Mouse (Mus musculus) urinary bladder, adult 2 months (tissue): ENCODE data around the gene Tbcc. TPM values are rescaled to one million over a fixed set of nuclear protein-coding genes. Genes with fewer than 3 reads are reported as not detected.

ENCODE experiments used
- DNase-seq: peaks from one replicate; pipeline ENCODE4 v3.0.0; 2022; ENCODE audit warnings: low spot score
- polyA plus RNA-seq: library from polyadenylated mRNA; depleted of rRNA; stranded (reverse); fragments of >200 nt; gene quantifications from 2 replicates; pipeline ENCODE4 v1.2.3, GENCODE M21; 2012; rRNA removed

The Tbcc gene
- polyA plus RNA-seq, 1 experiment = 21.5 TPM

DNA sequence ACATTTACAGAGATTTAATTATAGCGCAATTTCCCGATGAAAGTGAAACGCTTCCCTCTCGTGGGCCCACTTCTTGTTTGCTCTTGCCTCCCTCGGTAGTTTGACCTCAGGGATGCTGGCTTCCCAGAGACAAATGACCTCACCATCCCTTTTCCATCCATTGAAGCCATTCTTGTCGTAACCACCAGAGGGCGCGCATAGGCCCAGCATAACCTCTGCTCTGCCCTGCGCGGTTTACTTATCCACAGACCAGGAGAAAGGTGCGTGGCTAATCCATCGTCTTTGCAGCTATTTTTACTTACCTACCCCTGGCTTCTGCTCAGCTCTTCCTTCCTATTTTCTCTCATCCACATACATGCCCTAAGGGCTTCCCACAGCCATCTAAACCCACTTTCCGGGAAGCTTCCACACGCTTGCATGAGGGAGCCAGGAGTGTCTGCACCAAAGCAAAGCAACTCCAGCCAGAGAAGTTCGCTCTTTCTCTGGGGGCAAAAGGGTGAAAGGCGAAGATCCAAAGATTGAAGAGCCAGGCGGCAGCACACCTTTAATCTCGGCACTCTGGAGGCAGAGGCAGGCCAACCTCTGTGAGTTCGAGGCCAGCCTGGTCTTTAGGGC, 13.5 kb downstream of the Tbcc start:
- no peak for DNase-seq

DNA sequence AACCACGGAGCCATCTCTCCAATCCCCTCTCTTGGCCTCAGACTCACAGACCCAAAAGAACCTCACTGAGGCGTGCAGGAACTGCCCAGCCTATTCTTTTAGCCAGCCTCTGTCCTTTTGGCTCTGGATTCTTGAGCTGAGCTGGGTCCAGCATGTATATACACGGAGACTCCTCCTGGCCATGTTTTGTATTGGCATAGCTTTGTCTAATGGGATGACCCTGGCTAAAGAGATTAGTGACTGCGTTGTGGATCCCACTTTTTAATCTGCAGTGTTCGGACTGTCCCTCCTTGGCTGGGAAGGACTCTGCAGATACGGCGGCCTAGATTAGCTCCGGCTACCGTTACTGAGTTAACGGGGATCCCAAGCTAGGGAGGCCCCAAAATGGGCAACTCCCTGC, 19.7 kb downstream of the Tbcc start, which contains the start of gene Prph2:
Gene Prph2, plus strand, starts transcription at position 274 of the 400 bp plus-strand sequence.
- no peak for DNase-seq

DNA sequence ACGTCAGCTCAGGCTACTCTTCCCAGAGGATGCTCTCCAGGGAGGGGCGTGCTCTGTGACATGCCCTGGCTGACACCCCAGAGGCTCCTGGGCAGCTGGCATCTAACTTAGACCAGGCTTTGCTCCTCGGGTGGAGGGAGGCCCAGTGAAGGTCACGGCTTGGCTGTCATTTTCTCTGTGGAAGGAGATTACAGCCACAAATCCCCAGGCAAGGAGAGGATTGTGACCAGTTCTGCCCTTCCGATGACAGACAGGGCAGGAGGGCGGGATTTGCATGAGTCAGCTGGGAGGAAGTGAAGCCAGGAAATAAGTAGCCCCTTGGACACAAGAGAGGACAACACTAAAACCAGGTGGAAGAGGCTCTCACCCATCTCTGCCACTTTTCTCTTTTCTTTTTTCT, 21.8 kb downstream of the Tbcc start:
- no peak for DNase-seq

DNA sequence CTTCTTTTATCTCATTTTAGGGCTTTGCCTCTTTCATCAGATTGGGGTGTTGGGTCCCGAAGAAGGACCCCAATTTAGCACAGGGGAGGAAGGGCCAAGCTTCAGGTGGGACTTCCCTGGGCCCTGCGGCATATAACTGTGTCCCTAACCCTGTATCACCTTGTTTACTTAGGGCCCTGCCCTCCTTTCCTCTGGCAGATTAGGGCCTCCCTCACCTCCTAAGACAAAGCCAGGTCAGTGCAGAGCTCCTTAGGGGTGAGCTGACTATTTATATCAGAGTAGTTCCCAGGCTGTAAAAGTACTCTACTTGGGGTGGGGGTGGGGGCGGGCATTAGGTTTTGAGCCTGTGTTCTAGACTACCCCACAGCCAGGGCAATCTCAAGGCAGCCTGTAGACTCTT, 24.6 kb downstream of the Tbcc start:
- DNase-seq = no peak

DNA sequence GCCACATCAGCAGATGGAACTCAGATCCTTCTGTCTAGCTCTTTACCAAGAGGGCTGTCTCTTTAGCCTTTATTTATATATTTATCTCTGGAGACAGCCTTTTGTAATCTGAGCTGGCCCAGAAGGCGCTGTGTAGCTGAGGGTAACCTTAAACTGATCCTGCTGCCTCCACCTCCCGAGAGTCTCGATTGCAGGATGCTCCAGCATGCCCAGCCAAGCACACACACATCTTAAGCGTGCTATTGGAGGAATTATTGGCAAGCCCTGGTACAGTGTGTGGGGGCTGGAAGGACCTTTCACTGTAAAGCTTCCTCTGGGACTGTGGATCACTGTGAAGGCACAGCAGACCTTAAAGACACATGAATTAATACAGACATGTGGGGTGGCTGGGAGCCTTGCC, 28.5 kb downstream of the Tbcc start:
- no peak for DNase-seq

DNA sequence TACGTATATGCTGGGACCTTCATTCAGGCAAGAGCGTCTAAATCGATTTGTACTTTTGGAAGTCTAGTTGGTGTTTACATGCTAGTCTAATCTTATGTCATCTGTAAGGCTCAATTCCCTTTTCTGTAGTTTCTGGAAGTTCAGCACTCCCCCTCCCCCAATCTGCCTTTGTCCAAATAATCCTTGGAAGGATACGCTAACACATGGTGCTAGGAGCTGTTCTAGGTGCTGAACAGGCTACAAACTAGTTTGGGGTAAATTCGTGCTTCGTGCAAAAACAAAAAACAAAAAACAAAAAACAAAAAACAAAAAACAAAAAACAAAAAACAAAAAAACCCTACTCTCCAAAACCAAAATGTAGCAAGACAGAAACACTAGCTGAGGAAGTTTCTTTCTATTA, 30.4 kb downstream of the Tbcc start:
- no peak for DNase-seq

DNA sequence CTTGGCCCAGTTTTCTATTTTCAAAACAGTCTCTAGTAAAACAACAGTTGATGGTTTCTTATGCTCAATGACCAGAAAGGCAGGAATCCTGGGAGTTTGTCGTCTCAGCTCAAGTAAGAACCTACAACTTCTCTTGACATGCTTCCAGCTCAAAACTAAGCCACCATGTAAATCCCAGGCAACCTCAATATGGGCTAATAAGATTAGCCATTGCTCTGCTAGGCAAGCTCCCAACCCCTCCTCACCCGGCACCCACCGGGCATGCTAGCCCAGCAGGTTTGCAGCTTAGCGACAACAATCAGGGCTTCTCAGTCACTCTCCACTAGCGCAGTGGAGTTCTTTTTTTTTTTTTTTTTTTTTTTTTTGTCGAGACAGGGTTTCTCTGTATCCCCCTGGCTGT, 35.7 kb downstream of the Tbcc start:
- DNase-seq = no peak

DNA sequence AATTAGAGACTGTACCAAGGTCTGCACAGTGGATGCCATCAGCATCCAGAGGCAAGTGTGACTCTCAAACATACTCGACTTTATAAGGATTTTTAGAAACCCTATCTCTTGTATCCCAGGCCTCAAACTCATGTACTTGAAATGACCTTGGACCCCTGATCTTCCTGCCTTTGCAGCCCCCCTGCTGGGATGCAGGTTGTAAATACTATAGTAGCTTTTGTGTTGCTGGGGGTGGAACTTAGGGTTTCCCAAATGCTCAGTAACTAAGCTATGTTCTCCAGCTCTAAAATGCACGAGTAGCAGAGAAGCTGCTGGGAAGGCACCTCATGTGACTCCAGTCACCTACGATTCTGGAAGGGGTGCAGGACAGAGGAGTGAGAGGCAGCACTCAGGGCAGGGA, 36.5 kb downstream of the Tbcc start:
- no peak for DNase-seq

DNA sequence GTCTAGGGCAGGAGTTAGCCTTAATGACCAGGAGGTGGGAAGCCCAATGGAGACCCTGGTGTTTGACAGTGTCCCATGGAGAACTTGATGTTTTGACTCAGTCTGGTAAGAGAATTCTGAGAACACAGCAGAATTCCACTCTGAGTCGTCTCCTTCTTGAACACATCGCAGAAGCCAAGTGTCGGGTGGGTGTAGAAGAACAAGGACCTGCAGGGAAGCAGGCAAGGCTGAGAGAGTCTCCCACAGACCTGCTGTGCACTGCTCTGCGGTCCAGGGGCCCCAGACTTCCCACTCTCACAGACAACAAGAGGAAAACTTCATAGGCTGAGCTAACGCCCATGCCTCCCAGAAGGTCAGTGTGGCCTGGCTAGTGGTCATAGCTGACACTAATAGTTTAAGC, 37.3 kb downstream of the Tbcc start:
- no peak for DNase-seq

DNA sequence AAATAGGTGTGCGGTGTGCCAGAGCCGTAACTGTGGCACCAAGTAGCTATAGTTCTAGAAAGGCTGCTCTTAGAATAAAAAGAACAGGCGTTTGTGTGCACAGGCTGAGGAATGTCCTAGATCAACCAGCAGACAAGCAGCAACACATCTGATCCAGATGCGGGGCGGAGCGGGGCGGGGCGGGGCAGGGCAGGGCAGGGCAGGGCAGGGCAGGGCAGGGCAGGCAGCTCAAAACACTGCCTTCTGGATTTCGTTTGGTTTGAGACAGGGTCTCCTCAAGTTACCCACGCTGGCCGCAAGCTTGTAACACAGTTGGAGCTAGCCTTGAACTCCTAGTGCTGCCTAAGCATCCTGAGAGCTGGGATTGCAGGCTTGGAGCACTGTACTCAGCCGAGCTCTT, 38.8 kb downstream of the Tbcc start:
- DNase-seq = no peak

DNA sequence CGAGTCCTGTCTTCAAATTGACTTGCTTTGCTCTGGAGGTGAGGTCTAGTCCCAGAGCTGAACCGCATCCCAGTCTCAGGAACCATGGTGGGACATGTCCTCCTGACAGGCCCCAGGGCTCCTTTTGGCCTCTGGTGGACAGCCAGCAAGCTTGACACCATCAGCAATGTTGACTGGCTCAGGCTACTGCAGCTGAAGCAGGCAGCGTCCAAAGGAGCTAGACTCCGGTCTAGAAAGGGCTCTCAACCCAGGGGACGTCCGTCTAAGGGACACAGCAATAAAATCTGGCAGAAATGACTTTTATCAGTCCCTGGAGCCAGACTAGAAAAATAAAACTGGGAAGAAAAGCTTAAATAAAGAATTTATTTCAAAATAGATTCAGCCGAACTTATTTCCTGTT, 39.4 kb downstream of the Tbcc start:
- DNase-seq = no peak

DNA sequence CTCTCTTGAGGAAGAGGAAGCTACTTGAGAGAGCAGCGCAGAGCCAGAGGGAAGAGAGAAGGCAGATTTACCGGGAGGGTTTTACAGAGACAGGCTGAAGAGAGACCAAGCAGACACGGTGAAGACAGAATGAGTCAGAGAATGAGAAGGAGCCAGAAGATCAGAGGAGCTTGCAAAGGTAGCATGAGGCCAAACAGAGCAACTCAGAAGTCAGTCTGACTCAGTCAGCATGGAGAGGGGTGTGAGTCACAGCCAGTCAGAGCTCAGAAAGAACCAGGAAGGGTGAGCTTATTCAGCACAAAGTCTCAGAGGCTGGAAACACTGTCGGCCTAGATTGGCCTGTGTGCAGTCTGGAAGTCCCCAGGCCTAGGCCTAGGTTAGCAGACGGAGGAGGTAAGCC, 42.5 kb downstream of the Tbcc start:
- no peak for DNase-seq

DNA sequence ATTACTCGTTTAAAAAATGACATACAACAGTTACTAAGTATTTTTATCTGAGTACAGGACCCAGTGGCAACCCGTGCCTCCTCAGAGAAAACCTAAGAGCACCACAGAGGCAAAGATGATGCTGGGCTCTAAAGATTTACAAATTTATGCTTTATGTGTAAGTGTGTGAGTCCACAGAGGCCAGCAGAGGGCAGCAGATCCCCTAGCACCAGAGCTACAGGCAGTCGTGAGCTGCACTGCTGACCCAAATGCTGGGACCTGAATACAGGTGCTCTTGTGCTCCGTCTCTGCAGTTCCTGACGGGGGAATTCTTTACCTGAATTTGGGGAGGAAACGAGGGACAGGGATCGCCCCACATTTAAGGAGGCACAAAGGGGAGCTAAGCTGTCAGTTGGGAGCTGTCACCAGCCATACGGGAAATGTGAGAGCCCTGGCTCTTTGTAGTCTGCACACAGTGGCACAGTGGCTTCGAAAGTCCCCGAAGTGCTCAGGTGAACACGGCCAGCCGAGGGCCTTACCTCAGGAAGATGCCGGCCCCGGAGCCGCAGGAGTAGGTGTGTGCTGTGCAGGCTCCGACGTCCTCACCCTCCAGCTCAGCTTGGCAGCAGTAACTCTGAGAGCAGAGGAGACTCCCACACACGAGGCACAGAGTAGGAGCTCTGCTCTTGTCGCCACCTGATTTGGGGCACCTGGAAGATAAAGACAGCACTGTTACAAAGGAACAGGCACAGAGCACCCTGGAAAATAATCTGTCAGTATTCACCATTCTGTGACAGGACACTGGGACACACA, 43.3 kb downstream of the Tbcc start:
- DNase-seq = no peak

DNA sequence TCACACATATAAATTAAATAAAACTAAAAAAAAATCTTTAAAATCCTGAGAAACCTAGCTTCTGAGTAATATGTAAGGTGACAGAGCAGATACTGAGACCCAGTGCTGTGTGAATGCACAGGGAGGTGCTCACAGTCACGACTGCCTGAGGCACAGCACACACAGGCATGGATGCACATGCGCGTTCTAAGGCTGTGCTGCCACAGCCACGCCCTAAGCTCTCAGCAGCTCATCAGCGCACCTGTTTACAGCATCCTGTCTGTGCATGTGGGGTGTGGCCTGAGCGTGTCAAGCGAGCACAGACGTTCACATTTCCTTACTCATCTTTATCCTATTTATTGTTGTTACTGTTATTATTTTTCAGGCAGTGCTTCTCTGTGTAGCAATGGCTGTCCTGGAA, 50.0 kb downstream of the Tbcc start:
- DNase-seq = no peak

Other genes starting within 250 kb of the Tbcc start
- gene Klc4, start 244.7 kb upstream of the Tbcc start, polyA plus RNA-seq = 16.5 and 21.6 TPM in 2 replicates
- gene Mrpl2, start 244.5 kb upstream of the Tbcc start, polyA plus RNA-seq = 49.8 and 54.6 TPM in 2 replicates
- gene Cul7, start 240.3 kb upstream of the Tbcc start, polyA plus RNA-seq = 23.5 and 29.9 TPM in 2 replicates
- 37.1 and 44.6 TPM in 2 replicates for gene Rrp36, start 216.3 kb upstream of the Tbcc start, polyA plus RNA-seq
- gene Mea1, start 211.9 kb upstream of the Tbcc start, polyA plus RNA-seq = 99.0 and 106 TPM in 2 replicates
- 56.6 and 59.4 TPM in 2 replicates for gene Klhdc3, start 209.8 kb upstream of the Tbcc start, polyA plus RNA-seq
- gene Ppp2r5d, start 185.6 kb upstream of the Tbcc start, polyA plus RNA-seq = 42.6 and 46.2 TPM in 2 replicates
- gene Pex6, start 179.2 kb upstream of the Tbcc start, polyA plus RNA-seq = 30.1 and 34.3 TPM in 2 replicates
- 0.78 and 1.2 TPM in 2 replicates for gene Gnmt, start 161.5 kb upstream of the Tbcc start, polyA plus RNA-seq
- gene Cnpy3, start 138.5 kb upstream of the Tbcc start, polyA plus RNA-seq = 64.3 and 66.7 TPM in 2 replicates
- 0.06 TPM in 1 of 2 replicates, not detected in the other for gene Ptcra, start 127.0 kb upstream of the Tbcc start, polyA plus RNA-seq
- gene 2310039H08Rik, start 118.0 kb upstream of the Tbcc start, polyA plus RNA-seq = 38.8 and 48.8 TPM in 2 replicates
- gene Rpl7l1, start 108.0 kb upstream of the Tbcc start, polyA plus RNA-seq = 66.8 and 70.0 TPM in 2 replicates
- 9.1 and 15.2 TPM in 2 replicates for gene Bicral, start 32.2 kb upstream of the Tbcc start, polyA plus RNA-seq
- gene Prph2, start 19.8 kb downstream of the Tbcc start, polyA plus RNA-seq = not detected in 2 replicates
- gene Ubr2, start 119.9 kb downstream of the Tbcc start, polyA plus RNA-seq = 33.4 and 39.2 TPM in 2 replicates